Mouse (Mus musculus): Measurements from ENCODE around the gene Jakmip3.

DNA sequence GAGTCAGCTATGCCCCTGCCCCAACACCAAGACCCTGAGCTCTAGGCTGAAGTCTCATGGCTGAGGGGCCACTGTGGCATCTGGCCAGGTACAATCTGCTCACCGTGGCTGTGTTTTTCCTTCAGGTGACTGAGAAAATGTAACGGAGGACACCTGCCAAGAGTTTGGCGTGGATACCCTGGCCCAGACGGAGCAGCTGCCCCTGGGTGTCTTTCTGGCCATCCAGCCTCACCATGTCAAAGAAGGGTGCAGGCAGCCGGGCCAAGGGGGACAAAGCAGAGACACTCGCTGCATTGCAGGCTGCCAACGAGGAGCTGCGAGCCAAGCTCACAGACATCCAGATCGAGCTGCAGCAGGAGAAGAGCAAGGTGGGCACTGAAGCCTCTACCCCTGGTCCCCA, 48.6 kb downstream of the Jakmip3 start:
- TF ChIP-seq CTCF (conservative IDR thresholded peaks at IDR 0.05 in 1 of 2, IDR thresholded peaks at IDR 0.05 in 1 of 2; ENCODE audit: low read depth in 2 of 2, low read length in 2 of 2) (no peak), EP300 (IDR thresholded peaks at IDR 0.05; ENCODE audit: low read length) (no peak), ZMIZ1 (IDR thresholded peaks at IDR 0.05; ENCODE audit: low read depth, low read length) (no peak), GABPA (IDR thresholded peaks at IDR 0.05; ENCODE audit: insufficient replicate concordance, low read depth, low read length) (no peak), HCFC1 (IDR thresholded peaks at IDR 0.05; ENCODE audit: low read depth, low read length) (no peak), JUND (conservative IDR thresholded peaks at IDR 0.05; ENCODE audit: low read depth, low read length) (no peak), ZKSCAN1 (IDR thresholded peaks at IDR 0.05; ENCODE audit: borderline replicate concordance, low read depth, low read length) (no peak), POLR2AphosphoS2 (IDR thresholded peaks at IDR 0.05; ENCODE audit: low read depth, low read length) (no peak), USF1 (IDR thresholded peaks at IDR 0.05; ENCODE audit: low read depth, low read length) (no peak), NRF1 (IDR thresholded peaks at IDR 0.05; ENCODE audit: low read depth, low read length) (no peak), E2F4 (IDR thresholded peaks at IDR 0.05; ENCODE audit: insufficient replicate concordance, low read depth, low read length) (no peak)
